Mouse (Mus musculus) limb, embryonic 10.5 days (tissue): ENCODE measurements around the gene Surf1. TPM values are rescaled to one million over a fixed set of nuclear protein-coding genes. Genes with fewer than 3 reads are reported as not detected.
"Not testable (repeated sequence)": the region's sequence is repeated elsewhere in the genome, so short reads cannot be mapped to it uniquely, and the experiment has no call there.

ENCODE experiments used
- DNase-seq: peaks from one replicate; pipeline ENCODE4 v3.0.0-alpha.2; 2017; ENCODE audit warnings: low spot score
- H3K27ac ChIP-seq: fragments of 300-500 bp; sonication (generic); 2 replicates; pipeline ENCODE4 v1.5.1; 2016; ENCODE audit warnings: mild to moderate bottlenecking
- H3K27me3 ChIP-seq: fragments of 300-500 bp; sonication (generic); 2 replicates; pipeline ENCODE4 v1.6.1; 2016; ENCODE audit warnings: low read depth, mild to moderate bottlenecking; ENCODE audit not compliant: poor library complexity, severe bottlenecking
- H3K36me3 ChIP-seq: fragments of 300-500 bp; sonication (generic); 2 replicates; pipeline ENCODE4 v1.6.1; 2016; ENCODE audit warnings: mild to moderate bottlenecking, moderate library complexity
- H3K4me1 ChIP-seq: fragments of 300-500 bp; sonication (generic); 2 replicates; pipeline ENCODE4 v1.6.1; 2016
- H3K4me3 ChIP-seq: fragments of 300-500 bp; sonication (generic); 2 replicates; pipeline ENCODE4 v1.5.1; 2016; ENCODE audit warnings: mild to moderate bottlenecking, moderate library complexity
- H3K9me3 ChIP-seq: fragments of 300-500 bp; sonication (generic); replicated peaks from 2 replicates; pipeline ENCODE4 v1.6.1; 2016; ENCODE audit warnings: mild to moderate bottlenecking
- WGBS: fragments of 180-500 bp; shearing (Covaris S2); methylation state at CpG from one replicate; pipeline ENCODE4 v1.1.7; 2016; 5-methylcytosine and 5-hydroxymethylcytosine counted together
- polyA plus RNA-seq: library from polyadenylated mRNA; unstranded; fragments of >200 nt; fragmentation: Nextera tagmentation; extraction: Ambion mirVana; gene quantifications from 2 replicates; pipeline ENCODE4 v1.2.1, GENCODE M21; 2016

Gene Surf1
- polyA plus RNA-seq, 1 experiment from 2014 or later: 50.3 TPM

DNA sequence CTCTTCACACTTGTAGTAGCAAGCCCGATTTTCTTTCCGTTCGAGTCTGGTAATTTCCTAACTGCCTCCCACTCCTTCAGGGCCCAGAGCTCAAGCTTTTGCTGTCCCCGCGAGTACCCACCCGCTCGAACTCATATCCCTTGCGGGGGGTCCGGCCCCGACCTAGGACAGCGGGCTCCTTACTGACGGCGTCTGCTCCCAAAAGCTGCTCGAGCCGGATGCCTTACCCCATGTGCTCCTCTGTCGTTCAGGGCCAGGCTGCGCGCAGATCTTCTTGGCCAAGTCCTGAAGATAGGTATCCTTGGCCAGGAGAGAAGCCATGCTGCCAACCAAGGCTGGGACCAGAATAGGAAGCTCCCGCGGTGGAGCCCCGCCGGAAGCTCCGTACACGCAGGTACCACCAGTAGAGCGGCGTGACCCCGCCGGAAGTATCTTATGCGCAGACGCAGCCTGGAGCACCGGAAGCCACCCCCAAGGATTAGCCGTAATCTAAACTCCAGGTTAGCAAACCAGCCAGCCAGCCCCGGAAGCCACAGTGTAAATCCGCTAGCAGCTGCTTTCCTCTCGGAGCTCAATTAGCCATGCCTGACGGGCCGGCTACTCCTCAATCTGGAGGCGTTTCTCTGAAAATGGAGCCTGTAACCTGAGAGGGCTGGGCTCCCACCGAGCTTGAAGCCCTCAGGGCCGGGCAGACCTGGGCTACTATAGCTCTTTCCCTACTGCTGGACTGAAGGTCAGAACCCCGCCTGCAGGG, 13.7 kb downstream of the Surf1 start, which contains the start of gene Surf6:
Gene Surf6, minus strand, starts transcription at position 413 of the 754 bp plus-strand sequence.
- Histone ChIP-seq H3K27ac (peak within 1 kb of the TSS; percentile 88), H3K27me3 (no peaks in the 10 kb centered on the region), H3K36me3 (peaks cover 72% of the 10 kb centered on the region), H3K4me1 (peaks cover 29% of the 10 kb centered on the region), H3K4me3 (peak within 1 kb of the TSS; percentile 89), H3K9me3 (no peaks in the 10 kb centered on the region)
- WGBS: under 1% methylated on average over 41 of the region's 41 CpGs
- peak; percentile 98 for DNase-seq

DNA sequence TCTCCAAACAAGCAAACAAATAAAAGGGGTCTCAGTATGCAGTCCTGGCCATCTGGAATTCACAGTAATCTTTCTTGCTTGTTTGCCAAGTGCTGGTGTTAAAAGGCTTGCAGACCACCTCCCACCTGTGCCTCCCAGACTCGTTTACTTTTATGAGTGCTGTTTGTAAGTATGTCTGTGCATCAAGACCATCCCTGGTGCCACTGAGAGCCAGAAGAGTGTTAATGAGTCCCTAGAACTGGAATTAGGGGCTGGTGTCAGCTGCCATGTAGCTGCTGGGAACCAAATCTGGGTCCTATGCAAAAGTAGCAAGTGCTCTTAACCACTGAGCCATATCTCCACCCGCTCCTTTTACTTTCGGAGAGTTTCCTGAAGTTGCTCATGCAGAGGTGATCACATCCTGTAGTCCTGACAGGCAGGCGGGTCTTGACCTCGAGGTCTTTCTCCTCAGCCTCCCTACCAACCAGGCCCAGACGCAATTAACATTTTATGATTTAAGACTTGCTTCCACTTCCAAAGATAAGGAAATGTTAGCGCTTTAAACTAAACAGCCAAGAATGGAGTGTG, 14.4 kb downstream of the Surf1 start:
- H3K36me3 ChIP-seq: peaks cover 72% of the 10 kb centered on the region
- H3K27ac ChIP-seq: peak overlapping the region; percentile 88
- peak overlapping the region; percentile 89 for H3K4me3 ChIP-seq
- H3K9me3 ChIP-seq: no peaks in the 10 kb centered on the region
- DNase-seq: no peak
- H3K27me3 ChIP-seq: no peaks in the 10 kb centered on the region
- peaks cover 29% of the 10 kb centered on the region for H3K4me1 ChIP-seq
- WGBS: 7% methylated on average over 7 of the region's 7 CpGs

DNA sequence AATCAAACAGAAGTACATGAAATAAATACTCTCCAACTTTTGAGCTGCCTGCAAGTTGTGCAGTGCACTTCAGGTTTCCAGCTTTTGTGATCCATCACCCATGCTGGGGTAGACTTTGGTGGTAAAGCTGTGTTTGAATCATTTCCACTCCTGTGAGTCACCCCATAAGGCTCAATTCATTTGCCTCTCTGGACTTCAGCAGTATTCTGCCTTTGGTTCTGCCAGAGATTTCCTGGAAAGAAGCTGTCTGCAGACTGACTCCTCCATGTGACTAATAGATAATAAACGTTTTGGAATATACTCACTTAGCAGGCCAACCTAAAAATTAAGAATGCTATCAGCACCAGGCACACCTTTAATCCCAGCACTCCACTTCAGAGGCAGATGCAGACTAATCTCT, 15.6 kb downstream of the Surf1 start:
- Histone ChIP-seq H3K27ac (no peak overlapping the region), H3K4me1 (peaks cover 29% of the 10 kb centered on the region), H3K36me3 (peaks cover 72% of the 10 kb centered on the region), H3K27me3 (no peaks in the 10 kb centered on the region), H3K9me3 (no peaks in the 10 kb centered on the region), H3K4me3 (no peak overlapping the region; the same call in 1 of the 2 replicates)
- no peak for DNase-seq
- WGBS: 82% methylated on average over 1 of the region's 1 CpGs

DNA sequence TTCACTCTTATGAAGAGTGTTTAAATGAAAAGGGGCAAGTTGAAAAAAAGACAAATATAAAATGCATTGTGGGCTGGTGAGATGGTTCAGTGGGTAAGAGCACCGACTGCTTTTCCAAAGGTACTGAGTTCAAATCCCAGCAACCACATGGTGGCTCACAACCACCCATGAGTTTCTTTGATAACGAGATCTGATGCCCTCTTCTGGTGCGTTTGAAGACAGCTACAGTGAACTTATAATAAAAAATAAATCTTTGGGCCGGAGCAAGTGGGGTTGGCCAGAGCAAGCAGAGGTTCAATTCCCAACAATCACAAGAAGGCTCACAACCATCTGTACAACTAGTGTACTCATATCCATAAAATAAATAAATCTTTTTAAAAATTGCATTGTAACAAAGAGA, 20.4 kb downstream of the Surf1 start:
- Histone ChIP-seq H3K4me3 (no peak overlapping the region), H3K4me1 (peaks cover 3% of the 10 kb centered on the region; the same call in 1 of the 2 replicates), H3K9me3 (no peaks in the 10 kb centered on the region), H3K36me3 (peaks cover 97% of the 10 kb centered on the region), H3K27ac (no peak overlapping the region), H3K27me3 (no peaks in the 10 kb centered on the region)
- DNase-seq: no peak
- WGBS: 92% methylated on average over 4 of the region's 4 CpGs

DNA sequence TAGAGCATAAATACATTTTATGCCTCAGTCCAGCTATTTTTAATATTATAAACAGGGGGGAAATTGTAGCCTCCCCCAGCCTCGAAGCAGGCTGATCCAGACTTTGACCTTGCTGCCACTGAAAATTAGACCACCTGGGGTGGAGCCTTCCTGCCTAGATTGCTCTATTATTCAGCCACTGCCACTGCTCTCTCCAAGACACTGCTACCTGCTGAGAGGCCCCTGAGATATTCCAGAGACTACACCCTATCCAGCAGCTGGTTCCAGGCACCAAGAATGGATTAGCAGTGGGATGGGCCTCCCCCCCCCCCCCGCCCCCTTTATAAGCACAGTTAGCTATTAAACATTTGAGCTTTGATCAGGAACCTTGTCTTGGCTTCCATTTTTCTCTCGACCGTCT, 30.2 kb downstream of the Surf1 start:
- not testable (repeated sequence) for H3K27ac ChIP-seq, H3K4me1 ChIP-seq, H3K4me3 ChIP-seq, H3K9me3 ChIP-seq, H3K27me3 ChIP-seq
- H3K36me3 ChIP-seq: peaks cover 44% of the 10 kb centered on the region
- peak; percentile 6 for DNase-seq
- 77% methylated on average over 4 of the region's 4 CpGs for WGBS

DNA sequence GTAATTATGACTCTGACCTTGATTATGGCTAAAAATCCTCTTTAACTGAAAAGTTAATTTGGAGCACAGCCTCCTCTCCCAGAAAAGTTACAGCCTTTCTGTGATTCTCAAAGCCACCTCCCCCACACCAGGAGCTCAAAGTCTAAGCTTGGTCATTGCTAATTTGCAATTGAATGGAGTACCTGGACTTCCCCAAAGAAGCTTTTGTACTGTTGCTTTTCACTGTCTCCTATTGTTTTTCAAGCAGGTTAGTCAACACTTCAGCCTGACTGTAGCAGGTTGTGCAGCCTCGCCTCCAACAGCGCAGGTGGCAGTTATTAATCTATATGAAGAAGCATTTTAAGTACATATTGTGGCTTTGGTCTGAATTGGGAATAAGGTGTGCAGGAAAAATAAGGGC, 30.8 kb downstream of the Surf1 start:
- not testable (repeated sequence) for H3K4me1 ChIP-seq, H3K27me3 ChIP-seq, H3K9me3 ChIP-seq, H3K27ac ChIP-seq, H3K4me3 ChIP-seq, DNase-seq
- H3K36me3 ChIP-seq: peaks cover 38% of the 10 kb centered on the region
- WGBS: 89% methylated on average over 2 of the region's 2 CpGs

DNA sequence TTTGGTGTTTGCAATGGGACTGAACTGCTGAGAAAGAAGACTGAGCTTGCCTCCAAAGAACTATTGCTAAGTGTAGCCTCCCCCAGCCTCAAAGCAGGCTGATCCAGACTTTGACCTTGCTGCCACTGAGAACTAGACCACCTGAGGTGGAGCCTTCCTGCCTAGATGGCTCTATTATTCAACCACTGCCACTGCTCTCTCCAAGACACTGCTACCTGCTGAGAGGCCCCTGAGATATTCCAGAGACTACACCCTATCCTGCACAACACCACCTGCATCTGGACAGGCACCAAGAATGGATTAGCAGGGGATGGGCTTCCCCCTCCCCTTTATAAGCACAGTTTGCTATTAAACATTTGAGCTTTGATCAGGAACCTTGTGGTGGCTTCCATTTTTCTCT, 37.8 kb downstream of the Surf1 start:
- H3K27me3 ChIP-seq: no peaks in the 10 kb centered on the region
- H3K4me3 ChIP-seq: no peak overlapping the region
- H3K36me3 ChIP-seq: no peaks in the 10 kb centered on the region
- no peak overlapping the region for H3K27ac ChIP-seq
- no peak for DNase-seq
- no peaks in the 10 kb centered on the region for H3K4me1 ChIP-seq
- no peaks in the 10 kb centered on the region for H3K9me3 ChIP-seq

DNA sequence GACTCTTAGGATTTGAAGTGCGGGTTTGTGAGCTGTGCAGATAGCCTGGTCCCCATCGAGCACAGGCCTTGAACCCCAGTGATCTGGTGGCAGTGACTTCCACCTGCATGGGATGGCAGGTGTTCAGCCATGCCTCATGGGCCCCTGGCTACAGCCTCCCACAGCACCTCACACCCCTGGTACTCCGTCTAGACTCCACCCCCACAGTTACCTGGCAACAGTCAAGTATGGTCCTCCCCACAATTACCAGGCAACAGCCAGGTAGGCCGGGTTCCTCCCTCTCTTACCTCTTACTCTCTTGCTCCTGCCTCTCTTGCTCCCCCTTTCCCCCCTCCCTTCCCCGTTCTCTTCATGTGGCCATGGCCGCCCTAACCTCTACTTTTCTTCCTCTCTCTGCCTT, 45.7 kb downstream of the Surf1 start:
- H3K9me3 ChIP-seq: no peaks in the 10 kb centered on the region
- no peak overlapping the region for H3K4me3 ChIP-seq
- H3K36me3 ChIP-seq: no peaks in the 10 kb centered on the region
- H3K27ac ChIP-seq: no peak overlapping the region
- DNase-seq: peak; percentile 11
- 66% methylated on average over 6 of the region's 6 CpGs for WGBS
- H3K27me3 ChIP-seq: 0 out of 2 replicates have a peak, but pooled peaks cover 9% of the 10 kb centered on the region
- no peaks in the 10 kb centered on the region for H3K4me1 ChIP-seq

DNA sequence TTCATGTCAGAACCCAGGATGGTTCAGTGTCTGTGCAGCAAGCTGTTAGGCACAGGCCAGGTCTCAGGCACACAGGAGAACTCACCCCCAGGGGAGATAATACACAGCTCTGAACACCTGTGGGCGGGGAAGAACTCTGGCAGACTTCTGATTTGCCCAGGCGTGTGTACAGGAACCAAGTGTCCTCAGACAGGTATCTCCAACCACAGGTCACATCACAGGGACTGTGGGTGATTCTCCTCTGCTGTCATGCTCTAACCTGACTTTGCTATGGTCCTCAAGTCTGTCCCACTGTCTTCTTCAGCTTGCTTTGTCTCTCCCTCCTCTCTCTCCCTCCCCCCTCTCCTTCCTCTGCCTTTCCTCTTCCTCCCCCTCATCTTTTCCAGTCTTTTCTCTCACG, 51.5 kb downstream of the Surf1 start, which contains the start of gene Abo:
Gene Abo, minus strand, starts transcription at position 101 of the 400 bp plus-strand sequence.
- no peak within 1 kb of the TSS for H3K27ac ChIP-seq
- DNase-seq: no peak
- WGBS: 71% methylated on average over 3 of the region's 3 CpGs
- H3K9me3 ChIP-seq: no peaks in the 10 kb centered on the region
- no peaks in the 10 kb centered on the region for H3K4me1 ChIP-seq
- no peak within 1 kb of the TSS for H3K4me3 ChIP-seq
- no peaks in the 10 kb centered on the region for H3K27me3 ChIP-seq
- H3K36me3 ChIP-seq: no peaks in the 10 kb centered on the region

Other genes starting within 250 kb of the Surf1 start
- gene Lcn4, start 245.2 kb downstream of the Surf1 start, polyA plus RNA-seq: not detected in 2 replicates
- not detected in 2 replicates for gene Abo, start 51.6 kb downstream of the Surf1 start, polyA plus RNA-seq
- gene Surf6, start 13.7 kb downstream of the Surf1 start, polyA plus RNA-seq: 42.1 and 43.0 TPM in 2 replicates
- 79.3 and 82.8 TPM in 2 replicates for gene Med22, start 5.9 kb downstream of the Surf1 start, polyA plus RNA-seq
- gene Rpl7a, start 5.8 kb downstream of the Surf1 start, polyA plus RNA-seq: 702 and 807 TPM in 2 replicates
- 50.6 and 60.5 TPM in 2 replicates for gene Surf2, start 163 bp downstream of the Surf1 start, polyA plus RNA-seq
- gene Surf4, start 17.4 kb upstream of the Surf1 start, polyA plus RNA-seq: 171 and 192 TPM in 2 replicates
- gene Stkld1, start 17.5 kb upstream of the Surf1 start, polyA plus RNA-seq: 0.06 TPM in 1 of 2 replicates, not detected in the other
- 59.4 and 61.0 TPM in 2 replicates for gene Rexo4, start 47.9 kb upstream of the Surf1 start, polyA plus RNA-seq
- gene Adamts13, start 56.9 kb upstream of the Surf1 start, polyA plus RNA-seq: 0.04 TPM in 1 of 2 replicates, not detected in the other
- 86.4 and 109 TPM in 2 replicates for gene Cacfd1, start 93.4 kb upstream of the Surf1 start, polyA plus RNA-seq
- 0.49 and 0.91 TPM in 2 replicates for gene Slc2a6, start 111.5 kb upstream of the Surf1 start, polyA plus RNA-seq
- gene Mymk, start 155.6 kb upstream of the Surf1 start, polyA plus RNA-seq: 0.16 and 1.5 TPM in 2 replicates
- gene Adamtsl2, start 162.8 kb upstream of the Surf1 start, polyA plus RNA-seq: 3.5 and 9.1 TPM in 2 replicates
- gene Fam163b, start 226.0 kb upstream of the Surf1 start, polyA plus RNA-seq: 0.48 and 0.79 TPM in 2 replicates
- gene Dbh, start 248.7 kb upstream of the Surf1 start, polyA plus RNA-seq: not detected in 2 replicates